Mouse (Mus musculus) urinary bladder, postnatal 10 days (tissue): ENCODE measurements around the gene Cldn4.
"Not testable (repeated sequence)": the region's sequence is repeated elsewhere in the genome, so short reads cannot be mapped to it uniquely, and the experiment has no call there.

ENCODE experiments used
- DNase-seq: peaks from one replicate; pipeline ENCODE4 v3.0.0; 2022; ENCODE audit warnings: low spot score

Gene Cldn4

GRCm38 (mm10) chr5:134963546-134963945 is 16.8 kb upstream of the Cldn4 start:
- DNase-seq = no peak

DNA sequence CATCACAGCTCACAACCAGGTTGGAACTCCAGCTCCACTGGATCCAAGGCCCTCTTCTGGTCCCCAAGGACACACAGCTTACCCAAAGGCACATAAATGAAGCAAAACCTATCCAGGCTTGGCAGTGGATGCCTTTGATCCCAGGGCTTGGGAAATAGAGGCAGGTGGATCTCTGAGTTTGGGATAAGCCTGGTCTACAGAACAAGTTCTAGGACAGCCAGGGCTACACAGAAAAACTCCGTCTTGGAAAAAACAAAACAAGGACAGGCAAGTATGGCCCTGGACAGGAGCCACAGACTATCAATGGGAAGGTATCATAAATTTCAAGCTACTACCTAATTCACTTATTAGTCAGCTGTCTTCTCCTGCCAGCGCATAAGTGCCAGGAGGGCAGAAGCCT is 14.8 kb upstream of the Cldn4 start:
- DNase-seq = no peak

- DNase-seq = no peak
These were observed 13.7 kb upstream of the Cldn4 start for GRCm38 (mm10) chr5:134960430-134960829.

GRCm38 (mm10) chr5:134959114-134959513 is 12.4 kb upstream of the Cldn4 start:
- DNase-seq = no peak

DNA sequence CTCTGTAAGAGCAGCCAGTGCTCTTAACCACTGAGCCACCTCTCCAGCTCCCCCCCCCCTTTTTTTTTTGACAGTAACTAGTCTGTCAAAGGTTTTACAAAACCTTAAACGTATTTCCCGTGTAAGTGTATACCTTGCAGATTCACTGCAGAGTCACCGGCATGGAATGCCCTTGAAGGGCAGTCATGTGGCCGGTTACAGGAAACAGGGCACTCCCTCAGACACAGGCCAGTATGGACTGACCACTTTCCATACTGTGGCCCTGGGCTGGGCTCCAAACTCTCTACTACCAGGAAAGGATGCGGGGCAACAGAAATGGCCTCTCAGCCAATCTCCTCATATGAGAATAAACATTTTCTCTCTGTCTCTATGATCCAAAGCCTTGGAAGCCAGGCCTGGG is 8.8 kb upstream of the Cldn4 start:
- no peak for DNase-seq

GRCm38 (mm10) chr5:134951053-134951884 is 4.5 kb upstream of the Cldn4 start:
- no peak for DNase-seq

- DNase-seq = no peak
These were observed 1.3 kb upstream of the Cldn4 start for GRCm38 (mm10) chr5:134948085-134948439.

- DNase-seq = no peak
These were observed 818 bp upstream of the Cldn4 start for GRCm38 (mm10) chr5:134947420-134948084.

DNA sequence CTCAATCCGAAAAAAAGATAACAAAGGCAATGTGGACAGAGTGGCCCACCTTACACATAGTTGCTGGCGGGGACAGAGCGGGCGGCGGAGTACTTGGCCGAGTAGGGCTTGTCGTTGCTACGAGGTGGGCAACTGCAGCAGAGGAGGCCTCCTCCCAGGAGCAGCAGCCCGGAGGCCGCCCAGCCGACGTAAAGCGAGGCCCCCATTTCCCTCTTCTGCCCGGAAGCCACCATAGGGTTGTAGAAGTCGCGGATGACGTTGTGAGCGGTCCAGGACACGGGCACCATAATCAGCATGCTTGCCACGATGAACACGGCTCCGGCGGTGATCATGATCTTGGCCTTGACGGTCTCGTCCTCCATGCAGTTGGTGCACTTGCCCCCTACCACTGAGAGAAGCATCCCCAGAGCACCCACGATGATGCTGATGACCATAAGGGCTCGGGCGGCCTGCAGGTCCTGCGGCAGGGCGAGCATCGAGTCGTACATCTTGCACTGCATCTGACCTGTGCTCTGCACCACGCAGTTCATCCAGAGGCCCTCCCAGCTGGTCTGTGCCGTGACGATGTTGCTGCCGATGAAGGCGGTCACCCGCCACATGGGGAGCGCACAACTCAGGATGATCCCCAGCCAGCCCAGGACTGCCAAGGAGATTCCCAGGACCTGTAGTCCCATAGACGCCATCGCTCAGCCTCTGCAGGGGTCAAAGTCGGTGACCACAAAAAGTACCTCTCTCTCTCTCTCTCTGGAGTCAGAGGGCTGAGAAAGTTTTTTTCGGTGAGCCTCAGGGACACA is 474 bp downstream of the Cldn4 start:
- DNase-seq = no peak

DNA sequence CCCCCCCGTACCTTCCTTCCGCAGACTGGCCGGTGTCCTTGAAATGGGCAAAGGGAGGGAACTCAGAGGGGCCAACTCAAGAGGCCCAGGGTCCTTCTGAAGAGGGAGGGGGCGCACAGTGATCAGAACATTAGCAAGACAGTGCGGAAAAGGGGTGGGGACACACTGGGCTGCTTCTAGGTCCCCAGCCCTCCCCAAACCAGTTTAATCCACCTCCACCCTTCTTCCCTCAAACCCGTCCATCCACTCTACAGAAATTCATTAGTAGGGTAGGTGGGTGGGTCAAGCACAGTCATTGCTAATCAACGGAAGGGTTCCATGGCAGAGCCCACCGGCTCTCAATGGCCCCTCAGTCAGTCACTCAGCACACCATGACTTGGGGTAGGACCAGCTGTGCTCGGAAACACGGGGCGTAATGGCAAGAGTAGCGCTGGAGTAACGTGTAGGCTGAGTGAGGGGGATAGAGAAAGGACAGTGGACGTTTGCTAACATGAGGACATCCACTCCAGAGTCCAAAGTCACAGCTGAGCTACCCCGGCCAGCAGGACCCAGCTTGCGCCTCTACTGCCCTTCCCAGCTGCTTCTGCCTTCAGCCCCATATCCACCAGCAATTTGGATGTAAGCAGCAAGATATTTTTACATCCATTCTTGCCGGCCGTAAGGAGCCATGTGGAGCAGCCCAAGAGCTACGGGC is 1.3 kb downstream of the Cldn4 start:
- DNase-seq = no peak

DNA sequence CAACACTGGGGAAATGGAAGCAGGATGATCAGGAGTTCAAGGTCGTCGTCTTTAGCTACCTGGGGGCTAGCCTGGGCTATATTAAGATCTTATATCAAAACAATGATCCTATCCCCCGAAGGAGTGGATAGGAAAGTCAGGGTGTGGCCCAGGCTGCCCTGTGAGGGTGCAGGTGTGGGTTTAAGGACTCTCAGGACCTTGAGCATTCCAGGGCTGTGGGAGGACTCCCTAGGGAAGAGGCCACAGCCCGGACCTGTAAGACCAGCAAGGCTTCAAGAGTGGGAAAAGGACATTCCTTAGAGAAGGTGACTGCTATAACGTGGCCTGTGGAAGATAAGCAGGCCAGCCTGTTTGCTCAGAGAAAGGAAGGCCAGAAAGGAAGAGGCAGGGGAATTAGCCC is 2.6 kb downstream of the Cldn4 start:
- DNase-seq = no peak

DNA sequence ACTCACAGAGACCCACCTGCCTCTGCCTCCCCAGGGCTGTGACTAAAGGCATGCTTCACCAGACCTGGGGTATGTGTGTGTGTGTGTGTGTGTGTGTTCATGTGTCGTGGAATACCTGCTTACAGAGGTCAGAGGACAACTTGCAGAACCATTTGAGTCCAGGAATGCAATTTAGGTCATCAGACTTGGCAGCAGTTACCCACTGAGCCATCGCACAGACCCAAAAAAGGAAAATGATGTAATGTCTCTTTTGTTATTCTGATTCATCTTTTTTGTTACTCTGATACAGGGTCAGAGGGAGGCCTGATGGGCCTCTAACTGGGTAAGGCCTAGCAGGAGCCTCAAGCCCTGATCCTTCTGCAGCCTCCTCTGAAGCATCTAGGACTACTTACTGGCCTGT is 4.0 kb downstream of the Cldn4 start:
- no peak for DNase-seq

DNA sequence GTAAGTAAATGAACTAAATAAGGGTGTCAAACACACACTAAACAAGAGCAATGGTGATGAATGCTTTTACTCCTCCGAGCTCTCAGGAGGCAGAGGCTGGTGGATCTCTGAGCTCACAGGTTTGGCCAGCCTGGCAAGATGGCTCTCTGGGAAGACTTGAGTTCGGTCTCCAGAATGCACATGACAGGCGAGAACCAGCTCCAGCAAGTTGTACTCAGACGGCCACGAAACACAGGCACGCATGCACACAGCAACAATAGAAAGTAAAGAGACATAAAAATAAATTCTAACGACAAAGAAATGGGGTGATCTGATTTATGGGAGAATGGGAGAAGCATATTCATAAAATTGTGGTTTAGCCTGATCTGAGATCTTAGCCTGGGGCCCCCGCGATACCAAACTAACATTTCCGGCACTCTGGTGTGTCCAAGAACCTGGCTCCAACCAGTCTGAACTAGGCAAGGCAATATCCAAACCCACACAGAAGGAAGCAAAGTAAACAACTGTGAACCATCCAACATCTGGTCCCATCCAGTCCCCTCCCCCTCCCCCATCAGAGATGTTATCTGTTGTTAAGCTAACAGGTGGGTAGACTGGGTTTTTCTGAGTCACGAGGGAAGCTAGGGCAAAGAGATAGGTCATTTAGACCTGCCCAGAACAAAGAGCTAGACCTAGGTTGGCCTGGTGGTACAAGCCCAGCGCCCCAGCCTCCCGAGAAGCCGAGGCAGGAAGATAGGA is 5.1 kb downstream of the Cldn4 start:
- DNase-seq = no peak

- not testable (repeated sequence) for DNase-seq
These were observed 7.2 kb downstream of the Cldn4 start for GRCm38 (mm10) chr5:134939554-134939953.

- no peak for DNase-seq
These were observed 7.7 kb downstream of the Cldn4 start for GRCm38 (mm10) chr5:134939069-134939468.

- DNase-seq = no peak
These were observed 10.0 kb downstream of the Cldn4 start for GRCm38 (mm10) chr5:134936626-134937185.

GRCm38 (mm10) chr5:134936051-134936450 is 10.7 kb downstream of the Cldn4 start:
- DNase-seq = no peak

GRCm38 (mm10) chr5:134934666-134935065 is 12.1 kb downstream of the Cldn4 start:
- DNase-seq = no peak

DNA sequence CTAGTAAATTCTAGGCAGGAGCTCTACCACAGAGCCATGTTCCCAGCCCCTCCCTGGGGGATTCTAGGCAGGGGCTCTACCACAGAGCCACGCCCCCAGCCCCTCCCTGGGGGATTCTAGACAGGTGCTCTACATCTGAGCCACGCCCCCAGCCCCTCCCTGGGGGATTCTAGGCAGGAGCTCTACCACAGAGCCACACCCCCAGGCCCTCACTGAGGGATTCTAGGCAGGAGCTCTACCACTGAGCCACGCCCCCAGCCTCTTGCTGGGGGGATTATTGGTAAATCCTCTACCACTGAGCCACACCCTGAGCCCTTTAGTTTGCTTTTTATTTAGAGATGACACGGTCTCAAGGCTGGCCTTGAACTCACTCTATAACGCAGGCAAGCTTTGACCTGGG is 13.0 kb downstream of the Cldn4 start:
- not testable (repeated sequence) for DNase-seq

DNA sequence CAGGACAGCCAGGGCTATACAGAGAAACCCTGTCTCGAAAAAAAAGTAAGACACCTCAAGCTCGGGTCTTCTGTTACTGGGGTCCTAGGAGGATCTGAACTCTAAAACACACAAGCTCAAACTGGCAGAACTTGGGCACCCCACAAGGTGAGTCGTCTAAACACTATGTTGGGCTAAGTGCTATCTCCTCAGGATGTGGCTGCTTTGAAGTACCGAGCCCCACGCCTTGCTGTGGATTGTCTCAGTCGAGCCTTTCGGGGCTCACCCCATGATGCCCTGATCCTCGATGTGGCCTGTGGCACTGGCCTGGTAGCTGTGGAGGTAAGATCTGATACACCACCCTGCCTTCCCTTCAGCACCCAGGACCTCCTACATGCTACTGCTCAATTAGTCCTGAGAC is 13.5 kb downstream of the Cldn4 start:
- DNase-seq = no peak

GRCm38 (mm10) chr5:134932903-134933276 is 13.8 kb downstream of the Cldn4 start:
- DNase-seq = no peak
